ENCODE assay signal across 26 mouse cellular contexts in the genomic region with DNA sequence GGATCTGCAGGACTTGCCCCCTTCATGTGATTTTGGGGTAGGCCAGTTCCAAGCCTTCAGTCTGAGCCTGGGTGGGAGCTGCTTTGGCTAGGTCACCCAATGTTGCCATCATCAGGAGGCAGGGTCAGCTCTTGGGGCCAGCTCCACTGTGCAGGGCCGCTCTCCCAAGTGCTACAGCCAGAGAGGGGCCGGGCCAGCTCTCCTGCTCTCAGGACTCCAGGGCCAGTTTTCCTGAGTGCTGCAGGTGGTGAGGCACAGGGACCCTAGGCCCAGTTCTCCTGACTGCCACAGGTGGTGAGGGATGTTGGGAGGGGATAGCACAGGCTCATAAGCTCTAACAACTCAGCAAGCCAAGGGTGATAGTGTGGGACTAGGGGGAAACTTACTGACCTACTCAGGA.
"Had no signal": no experiment of that assay in that cellular context is flagged by ENCODE, and none has a peak within 500 bp of the region (broad histone marks: within the 10 kb centered on the region; RNA-seq: fewer than 3 reads in every experiment).

No protein-coding gene starts in this region.

- H3K9me3 ChIP-seq: heart, embryonic 15.5 days had no signal

- H3K4me1 ChIP-seq: heart, embryonic 13.5 days; heart, embryonic 15.5 days; hindbrain, embryonic 10.5 days; hindbrain, embryonic 12.5 days; limb, embryonic 10.5 days; limb, embryonic 12.5 days had no signal

- ATAC-seq: hindbrain, embryonic 16.5 days; inflammation-experienced regulatory T-cells, adult 6 months; intestine, postnatal 0 days had no signal

- H3K27ac ChIP-seq: gastrocnemius, adult 2 months; heart, embryonic 13.5 days; heart, embryonic 15.5 days; hindbrain, embryonic 10.5 days; hindbrain, embryonic 12.5 days; hindbrain, embryonic 14.5 days; layer of hippocampus, adult 2 months; left cerebral cortex, adult 2 months; limb, embryonic 10.5 days; limb, embryonic 12.5 days; liver, embryonic 14.5 days had no signal

- DNase-seq: gastrocnemius, adult 2 months; gastrocnemius, postnatal 10 days; gastrocnemius, postnatal 25 days; heart, postnatal 14 days; heart, postnatal 4 days; kidney, adult 18-20 months; kidney, adult 8-10 months; kidney, postnatal 10 days; kidney, postnatal 25 days; kidney, postnatal 4 days; liver had no signal

- H3K4me2 ChIP-seq: heart, embryonic 11.5 days; heart, embryonic 13.5 days; heart, embryonic 15.5 days; hindbrain, embryonic 12.5 days; hindbrain, embryonic 14.5 days; limb, embryonic 12.5 days; liver, embryonic 11.5 days had no signal

- H3K27me3 ChIP-seq: hindbrain, embryonic 12.5 days; limb, embryonic 12.5 days had no signal

- H3K9ac ChIP-seq: heart, embryonic 13.5 days; heart, embryonic 15.5 days; hindbrain, embryonic 12.5 days; hindbrain, embryonic 14.5 days; limb, embryonic 12.5 days; liver, embryonic 14.5 days had no signal

- H3K4me3 ChIP-seq: gastrocnemius, adult 2 months; heart, embryonic 13.5 days; heart, embryonic 15.5 days; hindbrain, embryonic 10.5 days; hindbrain, embryonic 12.5 days; layer of hippocampus, adult 2 months; left cerebral cortex, adult 2 months; limb, embryonic 10.5 days; limb, embryonic 12.5 days had no signal
